Mouse (Mus musculus) heart, postnatal 4 days (tissue): Measurements from ENCODE around the gene Pcid2. TPM values are rescaled to one million over a fixed set of nuclear protein-coding genes. Genes with fewer than 3 reads are reported as not detected.

ENCODE experiments used
- DNase-seq: peaks from one replicate; pipeline ENCODE4 v3.0.0; 2021
- total RNA-seq, 2 experiments: library from RNA; stranded (reverse); gene quantifications; 2 replicates each; pipeline ENCODE4 v1.2.3; 2021

Pcid2 gene
- total RNA-seq, result 10 to 100 TPM; 14.0 TPM

DNA sequence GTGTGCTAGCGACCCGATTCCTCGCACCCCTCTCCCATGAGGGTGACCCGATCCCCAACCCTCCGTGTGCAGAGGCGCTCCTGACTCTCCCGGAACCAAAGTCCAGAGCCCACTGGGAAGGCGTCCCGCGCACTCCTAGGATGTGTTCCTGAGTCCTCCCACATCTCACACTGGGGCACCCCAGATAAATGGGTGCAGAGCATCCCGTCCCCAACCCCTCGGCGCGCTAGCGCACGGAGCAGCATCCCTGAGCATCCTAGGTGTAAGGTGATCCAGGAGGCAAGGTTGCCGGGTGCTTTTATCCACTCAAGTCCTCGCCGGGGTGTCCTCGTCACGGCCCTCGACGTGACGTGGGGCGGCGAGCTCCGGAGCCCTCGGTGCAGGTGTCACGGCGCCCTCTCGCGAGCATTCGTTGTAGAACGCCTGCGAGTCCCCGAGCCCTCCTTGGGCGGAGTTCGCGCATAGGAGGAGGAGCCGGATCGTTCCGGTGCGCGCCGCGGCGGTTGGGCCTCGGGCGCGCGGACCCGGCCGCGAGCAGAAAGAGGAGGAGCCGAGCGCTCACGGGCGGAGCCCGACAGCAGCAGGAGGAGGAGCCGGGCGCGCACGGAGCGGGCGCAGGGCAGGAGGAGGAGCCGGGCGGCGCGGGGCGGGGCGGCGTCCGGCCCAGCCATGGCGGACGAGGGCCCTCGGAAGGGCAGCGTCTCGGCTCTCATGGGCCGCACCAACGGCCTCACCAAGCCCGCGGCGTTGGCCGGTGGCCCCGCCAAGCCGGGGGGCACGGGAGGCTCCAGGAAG is at the start of gene Pcid2, which contains the start of gene Cul4a:
Gene Pcid2, minus strand, starts transcription at position 373 of the 795 bp plus-strand sequence.
Gene Cul4a, plus strand, starts transcription at position 535 of the 795 bp plus-strand sequence.
- peak; percentile 98 for DNase-seq

DNA sequence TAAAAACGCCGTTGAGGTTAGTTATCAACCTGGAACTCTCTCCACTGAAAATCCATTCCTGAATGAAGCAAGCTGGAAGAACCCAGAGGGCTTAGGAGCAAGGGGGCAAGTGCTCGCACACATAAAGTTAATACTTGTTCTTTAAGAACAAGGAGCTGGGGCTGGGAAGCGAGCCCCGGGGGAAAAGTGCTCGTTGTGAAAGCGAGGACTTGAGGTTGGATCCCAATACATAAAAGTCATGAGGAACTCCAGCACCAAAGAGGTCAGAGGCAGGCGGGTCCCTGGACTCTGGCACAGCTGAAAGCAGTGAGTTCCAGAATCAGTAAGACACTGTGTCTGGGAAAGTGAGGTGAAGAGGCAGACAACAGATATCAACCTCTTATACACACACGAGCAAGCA is 48.8 kb upstream of the Pcid2 start:
- DNase-seq, result no peak

DNA sequence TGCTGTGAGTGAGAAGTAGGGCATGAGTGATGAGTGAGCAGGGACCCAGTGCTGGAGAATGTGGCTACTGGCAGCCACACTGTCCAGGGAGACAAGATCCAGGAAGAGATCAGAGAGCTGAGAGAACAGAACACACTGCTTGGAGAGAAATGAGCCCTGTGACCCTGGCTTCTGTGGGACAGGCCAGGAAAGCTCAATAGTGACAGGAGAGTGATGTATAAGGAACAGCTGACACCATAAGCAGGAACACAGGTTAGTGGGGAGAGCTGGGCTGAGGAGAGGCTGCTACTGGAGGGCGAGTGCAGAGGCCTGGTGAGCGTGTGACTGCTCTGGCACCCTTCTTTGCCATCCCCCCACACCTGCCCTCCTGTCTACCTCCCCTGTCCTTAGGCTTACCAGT is 45.7 kb upstream of the Pcid2 start:
- no peak for DNase-seq

DNA sequence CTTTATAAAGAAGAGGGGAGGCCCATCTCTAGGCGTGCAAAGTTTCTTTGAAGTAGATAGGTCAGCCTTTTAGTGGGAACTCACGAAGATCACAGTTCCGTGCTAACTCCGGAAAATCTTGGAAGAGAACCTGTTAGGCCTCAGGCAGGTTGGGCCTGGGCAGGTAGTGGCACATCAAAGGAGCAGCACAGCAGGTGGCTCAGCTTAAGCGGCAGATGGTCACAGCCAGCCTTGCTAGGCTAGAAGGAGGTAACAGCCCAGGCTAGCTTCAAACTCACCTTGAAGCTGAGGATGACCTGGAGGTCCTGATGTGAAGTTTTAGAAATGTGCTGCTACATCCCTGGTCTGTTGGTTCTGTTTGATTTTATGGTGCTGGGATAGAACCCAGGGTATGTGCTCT is 44.6 kb upstream of the Pcid2 start:
- DNase-seq, result no peak

DNA sequence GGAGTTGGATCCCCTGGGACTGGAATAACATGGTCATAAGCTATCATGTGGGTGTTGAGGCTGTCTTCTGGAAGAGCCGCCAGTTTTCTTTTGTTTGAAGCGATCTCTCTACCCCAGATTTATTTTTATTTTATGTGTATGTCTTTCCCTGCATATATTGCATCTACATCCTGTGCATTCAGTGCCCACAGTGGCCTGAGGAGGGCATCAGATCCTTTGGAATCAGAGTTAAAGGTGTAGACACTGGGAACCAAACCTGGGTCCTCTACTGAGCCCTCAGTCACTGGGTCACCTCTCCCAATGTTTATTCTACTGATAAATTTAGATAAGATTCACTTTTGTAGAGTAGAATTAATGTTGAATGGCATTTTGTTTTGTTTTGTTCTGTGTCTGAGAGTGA is 44.0 kb upstream of the Pcid2 start:
- no peak for DNase-seq

DNA sequence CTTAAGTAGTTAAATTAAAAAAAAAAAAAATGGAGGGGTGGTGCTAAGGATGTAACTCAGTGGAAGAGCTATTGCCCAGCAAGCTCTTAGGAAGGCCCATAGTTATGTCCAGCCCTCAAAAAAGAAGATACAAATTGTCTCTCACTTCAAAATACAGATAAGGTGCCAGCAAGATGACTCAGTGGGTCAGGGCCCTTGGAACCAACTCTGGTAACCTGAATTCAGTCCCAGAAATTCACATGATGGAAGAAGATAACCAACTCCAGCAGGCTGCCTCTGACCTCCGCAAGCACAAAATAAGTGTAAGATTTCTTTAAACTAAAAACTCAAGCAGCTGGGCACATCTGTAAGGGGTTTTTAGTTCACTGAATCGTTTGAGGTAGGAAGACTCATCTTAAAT is 43.2 kb upstream of the Pcid2 start:
- no peak for DNase-seq

DNA sequence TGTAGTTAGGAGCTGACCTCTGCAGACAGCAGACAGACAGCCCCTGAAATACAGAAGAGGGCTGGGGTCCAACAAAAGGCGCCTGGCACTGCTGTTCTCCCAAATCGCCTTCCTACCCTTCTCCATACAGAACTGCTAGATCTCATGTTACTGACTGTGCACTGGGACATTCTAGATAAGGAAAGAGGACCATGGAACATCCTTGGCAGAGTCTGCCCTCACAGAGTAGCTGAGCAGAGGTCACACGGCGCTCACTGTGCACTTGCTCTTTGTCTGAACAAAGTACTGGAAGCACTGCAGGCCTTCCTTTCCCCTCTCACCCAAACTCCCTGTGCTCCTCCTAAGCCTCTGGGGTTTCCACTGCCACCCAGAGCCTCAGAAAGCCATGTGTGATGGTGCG is 36.4 kb upstream of the Pcid2 start:
- no peak for DNase-seq

DNA sequence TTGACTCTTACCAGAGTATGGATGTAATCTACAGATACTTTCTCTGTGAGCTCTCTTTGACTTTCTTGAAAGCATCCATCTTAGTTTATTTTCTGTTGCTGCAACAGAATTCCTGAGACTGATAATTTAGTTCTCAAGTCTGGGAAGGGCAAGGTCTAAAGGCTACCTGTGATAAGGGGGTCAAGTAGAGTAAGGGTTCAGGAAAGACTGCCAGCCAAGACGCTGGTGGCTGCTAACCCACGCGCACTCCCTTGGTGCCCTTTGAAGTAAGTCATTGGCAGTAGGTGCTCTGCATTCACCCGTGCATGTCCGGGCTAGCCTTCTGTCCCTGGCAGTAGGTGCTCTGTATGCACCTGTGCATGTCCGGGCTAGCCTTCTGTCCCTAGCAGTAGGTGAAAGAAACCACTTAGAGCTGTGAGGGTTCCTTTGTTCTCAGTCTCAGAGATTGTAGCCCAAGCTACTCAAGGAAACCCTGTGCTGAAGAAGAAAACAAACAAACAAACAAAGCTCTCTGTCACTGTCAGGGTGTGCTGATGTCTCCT is 34.5 kb upstream of the Pcid2 start:
- DNase-seq, result no peak

DNA sequence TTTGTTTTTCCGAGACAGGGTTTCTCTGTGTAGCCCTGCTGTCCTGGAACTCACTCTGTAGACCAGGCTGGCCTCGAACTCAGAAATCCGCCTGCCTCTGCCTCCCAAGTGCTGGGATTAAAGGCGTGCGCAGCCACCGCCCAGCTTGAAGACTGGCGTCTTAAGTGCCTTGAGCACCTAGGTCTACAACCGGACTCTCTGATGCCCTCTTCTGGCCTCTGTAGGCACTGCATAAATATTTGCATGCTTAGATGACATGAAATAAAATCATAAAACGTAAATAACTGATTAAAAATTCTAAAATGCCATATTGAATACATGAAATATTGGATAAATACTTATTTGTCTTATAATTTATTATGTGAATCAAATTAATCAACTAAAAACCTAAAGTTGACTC is 27.0 kb upstream of the Pcid2 start:
- peak; percentile 74 for DNase-seq

DNA sequence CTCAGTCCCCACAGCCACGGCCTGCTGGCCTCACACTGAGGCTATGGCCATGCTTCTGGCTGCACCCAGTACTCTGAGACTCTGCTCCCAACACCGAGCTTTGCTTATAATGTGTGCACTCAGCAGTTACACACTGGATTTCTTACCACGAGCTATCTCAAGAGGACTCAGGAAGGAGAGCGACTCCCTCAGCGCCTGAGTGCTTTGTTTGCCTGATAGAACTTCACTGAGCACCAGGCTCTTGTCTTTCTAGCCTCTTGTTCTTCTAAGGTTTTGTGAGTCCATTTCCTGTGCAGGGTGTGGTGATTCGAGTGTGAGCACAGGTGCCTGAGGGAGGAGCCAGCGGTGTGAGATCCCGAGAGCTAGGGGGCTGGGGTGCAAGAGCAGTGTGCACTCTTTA is 19.6 kb upstream of the Pcid2 start:
- DNase-seq, result no peak

DNA sequence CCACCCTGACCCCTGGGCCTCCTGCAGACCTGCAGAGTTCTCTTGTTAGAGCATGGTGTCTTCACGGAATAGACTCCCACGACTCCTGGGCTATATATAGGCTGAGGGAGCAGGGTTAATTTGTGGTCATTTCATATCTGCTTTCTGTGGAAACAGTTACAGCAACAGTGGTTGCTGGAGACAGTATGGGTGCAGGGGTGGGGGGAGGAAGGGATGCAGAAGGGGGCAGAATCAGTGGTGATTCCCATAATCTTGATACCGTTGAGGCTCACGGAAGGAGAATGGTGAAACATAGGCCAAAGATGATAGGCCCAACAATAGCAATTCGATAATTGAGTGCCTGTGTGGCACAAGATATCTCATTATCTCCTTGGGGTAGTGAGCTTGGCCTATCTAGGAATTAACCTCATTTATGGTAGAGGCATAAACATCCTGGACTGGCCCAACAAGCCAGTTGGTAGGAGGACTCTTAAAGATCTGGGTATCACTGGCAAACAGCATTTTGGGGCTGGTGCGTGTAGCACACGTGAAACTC is 17.7 kb upstream of the Pcid2 start:
- DNase-seq, result no peak

DNA sequence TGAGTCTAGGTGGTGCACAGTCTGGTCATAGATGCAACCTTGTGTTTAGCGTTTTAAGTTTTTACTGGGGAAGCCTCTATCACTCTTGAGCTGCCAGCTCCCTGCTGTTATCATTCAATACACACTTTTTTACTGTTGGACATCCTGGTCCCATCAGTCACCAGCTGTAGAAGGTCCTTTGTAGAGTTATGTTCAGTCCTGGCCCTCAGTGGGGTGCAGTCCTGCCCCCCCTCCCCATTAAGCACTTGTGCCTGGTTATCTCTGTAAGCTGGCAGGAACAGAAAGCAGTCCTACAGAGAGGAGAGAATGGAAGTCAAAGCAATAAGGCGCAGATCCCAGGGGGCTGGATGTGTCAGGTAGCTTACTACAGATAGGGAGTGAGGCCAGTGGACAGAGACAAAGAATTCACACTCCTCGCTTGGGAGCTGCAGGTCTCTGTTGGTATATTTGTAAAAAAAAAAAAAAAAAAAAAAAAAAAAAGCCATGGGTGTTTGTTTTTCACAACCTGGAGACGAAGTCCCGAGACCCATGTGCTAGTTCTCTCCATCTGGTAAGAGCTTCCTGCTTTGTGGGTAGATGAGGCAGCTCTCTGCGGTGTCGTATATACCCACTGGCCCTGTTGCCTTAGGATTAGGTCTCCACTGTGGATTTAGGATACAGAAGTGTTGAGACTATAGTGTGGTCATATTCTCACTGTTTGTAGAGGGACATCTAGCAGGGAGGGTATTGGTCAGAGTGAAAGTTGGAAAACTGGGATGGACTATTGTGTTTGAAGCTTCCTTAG is 15.8 kb upstream of the Pcid2 start:
- DNase-seq, result no peak

DNA sequence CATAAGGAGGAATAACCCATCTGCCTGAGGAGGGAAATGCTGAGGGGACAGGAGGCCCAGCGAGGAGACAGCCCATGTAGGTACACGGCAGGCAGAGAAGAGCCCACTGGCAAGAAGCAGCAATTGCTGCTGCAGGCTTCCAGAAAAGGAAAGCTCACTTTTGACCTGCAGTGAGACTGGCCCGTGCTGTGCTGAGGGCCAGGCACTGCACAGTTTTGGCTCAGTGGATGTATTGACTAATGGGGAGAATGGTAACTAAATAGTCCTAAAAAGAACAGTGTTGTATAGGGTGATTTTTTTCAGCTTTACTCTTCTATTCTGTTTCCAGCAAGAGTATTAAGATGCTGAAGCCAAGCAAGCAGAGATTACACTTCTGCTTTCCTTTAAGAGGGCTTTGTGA is 13.3 kb upstream of the Pcid2 start:
- DNase-seq, result no peak

DNA sequence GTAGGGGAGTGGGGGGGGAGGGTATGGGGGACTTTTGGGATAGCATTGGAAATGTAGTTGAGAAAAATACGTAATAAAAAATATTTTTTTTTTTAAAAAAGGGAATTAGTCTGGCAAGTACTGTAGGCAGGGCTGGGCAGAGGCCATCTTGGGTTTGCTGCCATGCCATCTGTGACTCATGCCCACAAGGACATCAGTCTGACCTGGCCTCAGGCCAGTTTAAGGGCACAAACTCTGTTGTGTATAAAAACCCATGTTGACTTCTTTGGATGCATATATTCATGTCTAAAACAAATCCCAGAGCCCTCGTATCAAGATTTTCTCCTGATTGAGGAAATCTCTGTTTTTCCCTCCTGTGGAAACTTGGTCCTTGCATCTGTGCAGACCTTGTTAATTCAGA is 11.8 kb upstream of the Pcid2 start:
- DNase-seq, result no peak

DNA sequence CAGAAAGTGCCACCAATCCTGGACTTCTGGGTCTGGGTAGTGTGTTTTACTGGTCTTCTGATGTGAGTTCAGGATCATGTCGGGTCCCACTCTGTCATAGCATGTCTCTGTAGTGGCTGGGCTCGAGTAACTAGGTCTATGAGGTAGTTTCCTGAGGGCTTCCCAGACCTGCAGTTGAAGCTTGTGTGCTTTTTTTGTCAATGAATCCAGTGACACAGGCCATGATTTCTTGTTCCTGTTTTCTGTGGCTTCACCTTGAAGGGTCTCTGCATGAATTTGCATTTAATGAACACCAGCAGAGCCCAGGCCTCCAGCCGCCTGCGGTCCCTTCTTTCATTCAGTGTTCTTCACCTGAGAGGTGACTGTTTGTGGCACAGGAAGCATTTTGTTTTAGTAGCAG is 8.0 kb upstream of the Pcid2 start:
- DNase-seq, result no peak

DNA sequence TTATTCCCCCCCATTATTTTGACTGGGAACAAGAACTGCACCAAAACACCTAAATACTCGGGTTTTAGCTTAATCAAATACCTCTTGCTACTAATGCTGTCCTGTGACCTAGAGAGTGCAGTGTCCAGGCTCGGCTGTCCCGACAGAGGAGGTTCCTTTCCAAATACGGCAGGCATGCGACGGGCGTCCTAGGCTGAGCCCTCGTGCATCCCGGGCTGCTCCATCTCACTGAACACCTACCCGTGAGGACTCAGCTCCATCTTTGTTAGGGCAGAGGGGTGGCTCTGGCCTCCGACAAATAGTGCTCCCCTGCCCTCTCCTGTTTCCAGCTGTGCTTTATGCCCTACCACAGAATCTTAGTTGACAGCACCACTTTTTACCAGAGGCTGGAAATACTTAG is 6.7 kb upstream of the Pcid2 start:
- no peak for DNase-seq

DNA sequence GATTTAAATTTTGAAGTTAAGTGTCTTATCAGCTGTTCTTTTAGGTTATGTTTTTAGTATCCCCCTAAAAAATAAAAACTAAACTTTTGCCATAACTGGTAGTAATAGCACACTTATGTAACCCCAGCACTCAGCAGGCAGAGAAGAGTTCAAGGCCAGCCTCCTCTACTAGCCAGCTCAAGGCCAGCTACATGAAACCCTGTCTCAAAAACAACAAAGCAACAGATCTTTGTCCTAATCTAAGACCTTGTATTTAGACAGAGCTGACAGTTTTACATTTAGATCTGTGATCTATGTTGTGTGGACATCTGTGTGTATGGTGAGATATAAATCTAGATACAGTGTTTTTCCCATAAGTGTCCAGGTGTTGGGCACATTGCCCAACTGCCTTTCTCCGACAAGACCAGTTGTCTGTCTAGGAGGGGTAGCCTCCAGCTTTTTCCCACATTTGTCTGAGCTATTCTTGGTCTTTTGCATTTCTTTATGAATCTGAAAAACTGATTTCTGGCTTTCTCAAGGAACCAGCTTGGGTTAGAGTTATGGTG is 4.2 kb upstream of the Pcid2 start:
- DNase-seq, result no peak

DNA sequence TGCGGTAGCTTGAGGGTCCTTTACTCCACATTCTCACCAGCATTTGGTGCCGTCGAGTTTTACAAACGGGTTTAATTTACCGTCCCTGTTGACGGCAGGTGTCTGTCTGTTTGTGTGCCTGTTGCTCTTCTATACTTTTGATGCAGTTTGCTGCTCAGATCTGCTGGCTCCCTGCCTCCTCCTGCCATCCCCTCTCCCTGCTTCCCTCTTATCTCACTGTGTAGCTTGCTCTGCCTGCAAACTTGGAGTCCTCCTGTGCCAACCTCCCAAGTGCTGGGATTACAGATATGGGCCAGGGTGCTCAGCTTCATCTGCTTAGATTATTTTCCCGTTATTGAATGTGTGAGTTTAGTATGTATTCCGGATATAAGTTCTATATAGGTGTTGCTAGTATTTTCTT is 3.7 kb upstream of the Pcid2 start:
- peak; percentile 24 for DNase-seq

DNA sequence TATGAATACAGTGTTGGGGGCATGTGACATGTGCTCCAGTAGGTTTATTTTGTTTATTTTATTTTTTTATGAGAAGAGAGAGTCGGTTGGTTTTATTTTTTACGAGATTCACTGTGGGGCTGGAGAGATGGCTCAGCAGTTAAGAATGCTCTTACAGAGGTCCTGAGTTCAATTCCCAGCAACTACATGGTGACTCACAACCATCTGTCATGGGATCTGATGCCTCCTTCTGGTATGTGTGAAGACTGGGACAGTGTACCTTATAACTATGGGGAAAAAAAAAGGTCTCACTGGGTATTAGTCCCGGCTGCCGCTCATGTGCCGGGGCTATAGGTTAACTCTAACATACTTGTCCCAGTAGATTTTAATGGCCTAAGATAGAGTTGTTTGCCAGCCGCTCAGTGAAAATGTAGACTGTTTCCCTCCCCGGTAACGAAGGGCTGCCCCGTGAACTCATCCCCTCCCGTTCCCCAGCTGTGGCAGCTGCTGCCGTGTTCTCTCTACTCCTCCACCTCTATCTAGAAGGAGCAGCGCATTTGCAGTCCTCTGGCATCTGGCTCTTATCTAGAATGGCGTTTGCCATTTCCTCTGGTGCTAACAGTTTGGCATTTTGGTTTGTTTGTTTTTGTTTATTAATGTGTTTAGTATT is 2.9 kb upstream of the Pcid2 start:
- DNase-seq, result no peak

DNA sequence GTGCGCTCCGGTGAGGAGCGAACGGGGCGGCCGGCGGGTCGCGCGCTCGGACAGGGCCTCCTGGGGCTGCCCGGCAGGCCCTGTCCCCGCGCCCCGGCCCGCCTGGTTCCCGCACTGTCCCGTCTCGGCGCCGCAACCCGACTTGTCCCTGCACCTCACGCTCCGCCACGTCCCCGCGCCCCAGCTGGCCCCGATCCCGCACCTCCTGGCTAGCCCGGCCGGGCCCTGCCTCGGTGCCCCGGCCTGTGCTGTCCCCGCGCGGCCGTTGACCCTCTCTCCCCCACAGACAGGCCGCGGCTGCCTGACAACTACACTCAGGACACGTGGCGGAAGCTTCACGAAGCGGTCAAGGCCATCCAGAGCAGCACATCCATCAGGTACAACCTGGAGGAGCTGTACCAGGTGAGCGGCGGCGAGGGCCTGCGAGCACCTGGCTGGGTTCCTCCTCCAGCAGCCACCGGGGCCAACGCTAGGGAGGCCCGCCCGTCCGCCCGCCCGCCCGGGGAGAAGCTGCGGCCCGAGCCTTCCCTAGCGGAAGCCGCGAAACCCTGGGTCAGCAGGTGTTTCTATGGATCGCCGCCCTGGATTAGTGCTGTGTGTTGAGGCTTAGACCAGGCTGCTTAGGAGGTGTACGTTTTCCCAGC is 771 bp upstream of the Pcid2 start:
- peak; percentile 56 for DNase-seq

DNA sequence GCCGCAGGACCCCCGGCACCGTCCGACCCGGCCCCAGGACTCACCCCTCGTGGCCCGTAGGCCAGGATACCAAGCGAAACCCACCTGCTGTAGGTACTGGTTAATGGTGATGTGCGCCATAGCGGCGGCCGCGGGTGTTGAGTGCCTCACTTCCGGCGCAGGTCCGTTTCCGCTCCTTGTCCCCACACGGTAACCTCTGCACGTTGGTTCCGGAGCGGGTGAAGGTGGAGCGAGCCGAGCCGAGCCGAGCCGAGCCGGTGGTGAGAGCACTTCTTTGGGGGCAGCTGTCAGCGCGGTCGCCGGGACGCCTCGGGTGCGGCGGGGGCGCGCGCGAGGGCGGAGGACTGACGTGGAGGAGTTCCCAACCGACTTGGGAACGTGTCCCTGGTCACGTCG is 570 bp downstream of the Pcid2 start:
- DNase-seq, result peak; percentile 96

DNA sequence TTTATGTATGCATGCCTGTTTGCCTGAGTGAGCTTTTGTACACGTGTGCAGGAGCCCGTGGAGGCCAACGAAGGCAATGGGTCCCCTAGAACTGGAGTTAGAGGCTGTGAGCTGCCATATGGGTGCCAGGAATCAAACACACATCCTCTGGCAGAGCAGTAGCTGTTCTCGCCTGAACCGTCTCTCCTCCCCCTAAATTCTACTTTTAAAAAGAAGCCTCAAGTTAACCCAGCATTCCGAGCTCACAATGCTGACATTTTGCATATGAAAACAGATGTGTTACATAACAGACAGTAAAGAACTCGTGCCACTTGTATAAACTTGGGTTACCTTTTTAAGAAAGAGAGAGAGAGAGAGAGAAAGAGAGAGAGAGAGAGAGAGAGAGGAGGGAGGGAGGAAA is 27.7 kb downstream of the Pcid2 start:
- no peak for DNase-seq
